Comparison of ENCODE assay signal across 15 mouse cellular contexts in the genomic region with DNA sequence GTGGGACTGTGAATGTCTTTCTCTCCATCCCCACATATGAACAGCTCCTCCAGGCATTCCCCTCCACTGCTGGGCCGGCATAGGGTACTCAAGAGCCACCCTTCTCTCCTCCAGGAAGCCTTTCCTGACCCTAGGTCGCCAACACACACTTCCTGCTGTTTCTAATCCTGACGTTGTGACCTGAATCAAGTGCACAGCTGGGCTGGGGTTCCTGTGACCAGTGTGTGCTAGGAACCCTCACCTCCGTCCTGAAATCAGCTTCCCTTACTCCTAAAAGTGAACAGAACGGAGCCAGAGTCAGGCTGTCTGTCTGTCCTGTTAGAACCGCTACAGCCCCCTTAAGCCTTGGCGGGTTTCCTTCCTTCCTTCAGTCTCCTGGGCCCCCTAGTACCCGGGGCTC. TPM values are rescaled to one million over a fixed set of nuclear protein-coding genes. Genes with fewer than 3 reads are reported as not detected.
DNase-seq lines count a peak whose midpoint lies in the region; ATAC-seq and TF ChIP-seq lines count a peak whose summit lies in the region.
"Had no signal": no experiment of that assay in that cellular context is flagged by ENCODE, and none has a peak within 500 bp of the region (broad histone marks: within the 10 kb centered on the region; RNA-seq: fewer than 3 reads in every experiment).

No protein-coding gene starts in this region.

- no peak overlapping the region for H3K9ac ChIP-seq in kidney, embryonic 15.5 days
- H3K9ac ChIP-seq in heart, embryonic 11.5 days (ENCODE audit: low read depth, low read length) = peak overlapping the region; percentile 54
- H3K9ac ChIP-seq in hindbrain, postnatal 0 days (replicated peaks; ENCODE audit: low read length) = no peak overlapping the region
- H3K9ac ChIP-seq: forebrain, embryonic 15.5 days; lung, embryonic 15.5 days; neural tube, embryonic 12.5 days had no signal

- H3K4me1 ChIP-seq in cerebellum, adult 2 months (ENCODE audit: control insufficient read depth, insufficient read depth, low read length) = peaks cover 60% of the 10 kb centered on the region
- peaks cover 97% of the 10 kb centered on the region for H3K4me1 ChIP-seq in kidney, embryonic 15.5 days
- H3K4me1 ChIP-seq in heart, embryonic 11.5 days (ENCODE audit: control insufficient read depth, insufficient read depth, low read length) = peaks cover 95% of the 10 kb centered on the region
- H3K4me1 ChIP-seq in limb, embryonic 10.5 days = peaks cover 100% of the 10 kb centered on the region
- peaks cover 26% of the 10 kb centered on the region for H3K4me1 ChIP-seq in hindbrain, postnatal 0 days (ENCODE audit: insufficient read depth, low read length)

- H3K9me3 ChIP-seq in kidney, embryonic 15.5 days (replicated peaks) = no peaks in the 10 kb centered on the region
- no peaks in the 10 kb centered on the region for H3K9me3 ChIP-seq in heart, embryonic 11.5 days (replicated peaks; ENCODE audit: control insufficient read depth, low read length)
- no peaks in the 10 kb centered on the region for H3K9me3 ChIP-seq in limb, embryonic 10.5 days (replicated peaks)
- no peaks in the 10 kb centered on the region for H3K9me3 ChIP-seq in hindbrain, postnatal 0 days (ENCODE audit: low read length)
- H3K9me3 ChIP-seq: forebrain, embryonic 15.5 days; lung, embryonic 15.5 days; neural tube, embryonic 12.5 days had no signal

- peak overlapping the region; percentile 18 for H3K4me2 ChIP-seq in kidney, embryonic 15.5 days
- peak overlapping the region; percentile 90 for H3K4me2 ChIP-seq in heart, embryonic 11.5 days
- H3K4me2 ChIP-seq in hindbrain, postnatal 0 days (ENCODE audit: low read depth, low read length) = no peak overlapping the region
- H3K4me2 ChIP-seq: forebrain, embryonic 15.5 days; lung, embryonic 15.5 days; neural tube, embryonic 12.5 days had no signal

- 53% methylated on average over 8 of the region's 8 CpGs for WGBS in cerebellum, adult 2 months
- 9% methylated on average over 8 of the region's 8 CpGs for WGBS in kidney, embryonic 15.5 days
- 25% methylated on average over 8 of the region's 8 CpGs for WGBS in heart, embryonic 11.5 days (ENCODE audit: insufficient replicate concordance)
- 21% methylated on average over 8 of the region's 8 CpGs for WGBS in limb, embryonic 10.5 days
- 63% methylated on average over 8 of the region's 8 CpGs for WGBS in hindbrain, postnatal 0 days

- no peak for TF ChIP-seq CTCF in cerebellum, adult 2 months (IDR thresholded peaks at IDR 0.05; ENCODE audit: borderline replicate concordance, insufficient read depth, low read depth, low read length)
- no peak for TF ChIP-seq CTCF in hindbrain, postnatal 0 days (IDR thresholded peaks at IDR 0.05; ENCODE audit: low read depth)

- no peak overlapping the region for H3K4me3 ChIP-seq in cerebellum, adult 2 months (replicated peaks; ENCODE audit: insufficient read depth, low read depth, low read length)
- H3K4me3 ChIP-seq in kidney, embryonic 15.5 days (replicated peaks) = no peak overlapping the region
- H3K4me3 ChIP-seq in heart, embryonic 11.5 days (ENCODE audit: low read depth, low read length) = no peak overlapping the region
- no peak overlapping the region for H3K4me3 ChIP-seq in limb, embryonic 10.5 days
- no peak overlapping the region for H3K4me3 ChIP-seq in hindbrain, postnatal 0 days (ENCODE audit: low read length)
- H3K4me3 ChIP-seq: forebrain, embryonic 15.5 days; lung, embryonic 15.5 days; megakaryocyte, embryonic 14.5 days; neural tube, embryonic 12.5 days had no signal

- no peaks in the 10 kb centered on the region for H3K27me3 ChIP-seq in cerebellum, adult 2 months (ENCODE audit: control insufficient read depth, insufficient read depth, low read length)
- H3K27me3 ChIP-seq in kidney, embryonic 15.5 days = peaks cover 15% of the 10 kb centered on the region
- no peaks in the 10 kb centered on the region for H3K27me3 ChIP-seq in heart, embryonic 11.5 days (ENCODE audit: control insufficient read depth, insufficient read depth, low read length)
- 0 out of 2 replicates have a peak, but pooled peaks cover 3% of the 10 kb centered on the region for H3K27me3 ChIP-seq in limb, embryonic 10.5 days (ENCODE audit: low read depth, poor library complexity, severe bottlenecking)
- 0 out of 2 replicates have a peak, but pooled peaks cover 6% of the 10 kb centered on the region for H3K27me3 ChIP-seq in hindbrain, postnatal 0 days (ENCODE audit: insufficient read depth, low read length)

- no peak for TF ChIP-seq POLR2A in cerebellum, adult 2 months (IDR thresholded peaks at IDR 0.05; ENCODE audit: borderline replicate concordance, insufficient read depth, low read length)

- ATAC-seq in cerebellum, adult (ENCODE audit: insufficient number of reproducible peaks, low FRiP score, low TSS enrichment) = no peak
- ATAC-seq in kidney, embryonic 15.5 days (replicated peaks; ENCODE audit: low FRiP score) = no peak
- ATAC-seq in heart, embryonic 11.5 days (replicated peaks; ENCODE audit: insufficient number of reproducible peaks, low FRiP score, low TSS enrichment) = no peak
- ATAC-seq in hindbrain, postnatal 0 days = no peak
- ATAC-seq: forebrain, embryonic 15.5 days had no signal

- H3K36me3 ChIP-seq in kidney, embryonic 15.5 days = no peaks in the 10 kb centered on the region
- H3K36me3 ChIP-seq in heart, embryonic 11.5 days (ENCODE audit: control insufficient read depth, insufficient read depth, low read length) = no peaks in the 10 kb centered on the region
- 0 out of 2 replicates have a peak, but pooled peaks cover 4% of the 10 kb centered on the region for H3K36me3 ChIP-seq in limb, embryonic 10.5 days
- no peaks in the 10 kb centered on the region for H3K36me3 ChIP-seq in hindbrain, postnatal 0 days (ENCODE audit: insufficient read depth, low read length)
- H3K36me3 ChIP-seq: forebrain, embryonic 15.5 days; lung, embryonic 15.5 days; neural tube, embryonic 12.5 days had no signal

- H3K27ac ChIP-seq in cerebellum, adult 2 months (ENCODE audit: insufficient read depth, low read length) = peak overlapping the region; percentile 29
- H3K27ac ChIP-seq in kidney, embryonic 15.5 days = peak overlapping the region; percentile 24; the same call in 1 of the 2 replicates
- peak overlapping the region; percentile 78 for H3K27ac ChIP-seq in heart, embryonic 11.5 days (ENCODE audit: low read depth, low read length)
- peak overlapping the region; percentile 87 for H3K27ac ChIP-seq in limb, embryonic 10.5 days
- no peak overlapping the region for H3K27ac ChIP-seq in hindbrain, postnatal 0 days
- H3K27ac ChIP-seq: forebrain, embryonic 15.5 days; lung, embryonic 15.5 days; neural tube, embryonic 12.5 days had no signal

- no peak for DNase-seq in cerebellum, adult 2 months
- no peak for DNase-seq in kidney, postnatal 36 days
- DNase-seq in limb, embryonic 10.5 days (ENCODE audit: low spot score) = peak; percentile 35
- no peak for DNase-seq in hindbrain, postnatal 0 days (ENCODE audit: low spot score)
- no peak for DNase-seq in ovary, postnatal 36 days (ENCODE audit: low spot score)
- DNase-seq: adrenal gland, postnatal 25 days; right cerebral cortex, postnatal 25 days; thymus, postnatal 36 days had no signal

RNA-seq across cellular contexts. Expression of gene Unc5b, which starts 7.6 kb away (rescaled TPM):
- polyA plus RNA-seq in cerebellum, adult 2 months (2012; rRNA removed) = 44.4 and 44.8 TPM in 2 replicates
- polyA plus RNA-seq in kidney, embryonic 15.5 days (2015; fragmentation: Nextera tagmentation; extraction: Ambion mirVana) = 9.2 and 10.0 TPM in 2 replicates
- 15.0 and 15.6 TPM in 2 replicates for polyA plus RNA-seq in heart, embryonic 11.5 days (2014; fragmentation: Nextera tagmentation; extraction: Ambion mirVana)
- 10.2 and 11.8 TPM in 2 replicates for polyA plus RNA-seq in limb, embryonic 10.5 days (2016; fragmentation: Nextera tagmentation; extraction: Ambion mirVana)
- 25.7 and 27.3 TPM in 2 replicates for total RNA-seq in hindbrain, postnatal 0 days (2014; rRNA removed)
- 1.8 TPM in 2 replicates for polyA plus RNA-seq in hindbrain, postnatal 0 days (2015; fragmentation: Nextera tagmentation; extraction: Ambion mirVana)
